Mouse (Mus musculus) intestine, embryonic 14.5 days (tissue): ENCODE results near the gene Nav1. TPM values are rescaled to one million over a fixed set of nuclear protein-coding genes. Genes with fewer than 3 reads are reported as not detected.

Experiments used
- ATAC-seq: fragments of 200-750 bp; cut with Nextera tagmentation; replicated peaks from 2 replicates; pipeline ENCODE4 v1.8.0; 2017; ENCODE audit warnings: low read depth, moderate number of reproducible peaks, moderate TSS enrichment, moderate library complexity; ENCODE audit not compliant: low FRiP score, low TSS enrichment
- DNase-seq: peaks from one replicate; pipeline ENCODE4 v3.0.0-alpha.2; 2018; ENCODE audit warnings: low spot score
- H3K27ac ChIP-seq: fragments of 300-500 bp; sonication (generic); 2 replicates; pipeline ENCODE4 v1.5.1; 2014; ENCODE audit warnings: low read depth, mild to moderate bottlenecking, control low read depth
- H3K27me3 ChIP-seq: fragments of 300-500 bp; sonication (generic); replicated peaks from 2 replicates; pipeline ENCODE4 v1.6.1; 2014; ENCODE audit warnings: low read length, control low read depth; ENCODE audit not compliant: control insufficient read depth, insufficient read depth
- H3K36me3 ChIP-seq: fragments of 300-500 bp; sonication (generic); 2 replicates; pipeline ENCODE4 v1.6.1; 2014; ENCODE audit warnings: low read length, control low read depth; ENCODE audit not compliant: control insufficient read depth, insufficient read depth
- H3K4me1 ChIP-seq: fragments of 300-500 bp; sonication (generic); replicated peaks from 2 replicates; pipeline ENCODE4 v1.6.1; 2014; ENCODE audit warnings: low read length, control low read depth, mixed read lengths; ENCODE audit not compliant: control insufficient read depth, insufficient read depth
- H3K4me2 ChIP-seq: fragments of 300-500 bp; sonication (generic); 2 replicates; pipeline ENCODE4 v1.6.1; 2014; ENCODE audit warnings: low read length
- H3K4me3 ChIP-seq: fragments of 300-500 bp; sonication (generic); 2 replicates; pipeline ENCODE4 v1.5.1; 2014; ENCODE audit warnings: low read depth, low read length, control low read depth, mixed read lengths
- H3K9ac ChIP-seq: fragments of 300-500 bp; sonication (generic); 2 replicates; pipeline ENCODE4 v1.6.1; 2014; ENCODE audit warnings: mild to moderate bottlenecking, low read length
- H3K9me3 ChIP-seq: fragments of 300-500 bp; sonication (generic); 2 replicates; pipeline ENCODE4 v1.6.1; 2016; ENCODE audit warnings: low read length, control low read depth; ENCODE audit not compliant: control insufficient read depth
- WGBS: fragments of 180-500 bp; shearing (Covaris S2); extraction: QIAGEN DNeasy Blood & Tissue Kit; methylation state at CpG from one replicate; pipeline ENCODE4 v1.1.7; 2014; 5-methylcytosine and 5-hydroxymethylcytosine counted together
- polyA plus RNA-seq: library from polyadenylated mRNA; unstranded; fragments of >200 nt; fragmentation: Nextera tagmentation; extraction: Ambion mirVana; gene quantifications from 2 replicates; pipeline ENCODE4 v1.2.1, GENCODE M21; 2014

The Nav1 gene
- polyA plus RNA-seq, 1 experiment from 2014 or later, result 21.2 TPM

GRCm38 (mm10) chr1:135426645-135427044, 180.4 kb downstream of the Nav1 start:
- H3K27me3 ChIP-seq, result no peaks in the 10 kb centered on the region
- DNase-seq (no peak), ATAC-seq (no peak)
- no peaks in the 10 kb centered on the region for H3K9me3 ChIP-seq
- no peak overlapping the region for H3K27ac ChIP-seq
- peaks cover 15% of the 10 kb centered on the region for H3K4me1 ChIP-seq
- no peak overlapping the region for H3K4me2 ChIP-seq
- no peak overlapping the region for H3K4me3 ChIP-seq
- WGBS, result 97% methylated on average over 10 of the region's 10 CpGs
- peaks cover 42% of the 10 kb centered on the region for H3K36me3 ChIP-seq
- H3K9ac ChIP-seq, result no peak overlapping the region

DNA sequence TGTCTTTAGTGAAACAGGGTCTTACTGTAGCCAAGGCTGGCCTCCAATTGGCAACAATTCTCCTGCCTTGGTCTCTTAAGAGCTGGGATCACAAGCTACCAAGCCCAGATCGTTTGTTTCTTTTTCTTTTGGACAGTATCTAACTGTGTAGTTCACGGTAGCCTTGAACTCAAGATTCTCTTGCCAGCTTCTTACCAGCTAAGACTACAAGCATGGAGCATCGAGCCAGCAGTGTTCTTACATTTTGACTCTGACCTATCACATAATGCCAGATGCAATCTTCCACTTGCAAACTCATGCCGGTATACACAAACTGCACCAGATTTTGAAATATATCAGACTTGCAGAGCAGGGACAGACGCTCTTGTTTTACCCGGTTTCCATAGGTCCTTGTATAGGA, 184.3 kb downstream of the Nav1 start:
- H3K27ac ChIP-seq, result no peak overlapping the region
- no peak overlapping the region for H3K9ac ChIP-seq
- no peak for DNase-seq
- H3K4me2 ChIP-seq, result no peak overlapping the region
- peaks cover 2% of the 10 kb centered on the region for H3K4me1 ChIP-seq
- ATAC-seq, result no peak
- WGBS, result 93% methylated on average over 6 of the region's 6 CpGs
- H3K27me3 ChIP-seq, result no peaks in the 10 kb centered on the region
- H3K9me3 ChIP-seq, result no peaks in the 10 kb centered on the region
- H3K4me3 ChIP-seq, result no peak overlapping the region
- H3K36me3 ChIP-seq, result peaks cover 70% of the 10 kb centered on the region

GRCm38 (mm10) chr1:135413996-135414395, 193.1 kb downstream of the Nav1 start:
- no peak for DNase-seq
- no peak for ATAC-seq
- no peak overlapping the region for H3K4me2 ChIP-seq
- no peak overlapping the region for H3K4me3 ChIP-seq
- no peak overlapping the region for H3K9ac ChIP-seq
- H3K27ac ChIP-seq, result no peak overlapping the region
- peaks cover 97% of the 10 kb centered on the region for H3K36me3 ChIP-seq
- H3K27me3 ChIP-seq, result no peaks in the 10 kb centered on the region
- H3K9me3 ChIP-seq, result no peaks in the 10 kb centered on the region
- H3K4me1 ChIP-seq, result no peaks in the 10 kb centered on the region

DNA sequence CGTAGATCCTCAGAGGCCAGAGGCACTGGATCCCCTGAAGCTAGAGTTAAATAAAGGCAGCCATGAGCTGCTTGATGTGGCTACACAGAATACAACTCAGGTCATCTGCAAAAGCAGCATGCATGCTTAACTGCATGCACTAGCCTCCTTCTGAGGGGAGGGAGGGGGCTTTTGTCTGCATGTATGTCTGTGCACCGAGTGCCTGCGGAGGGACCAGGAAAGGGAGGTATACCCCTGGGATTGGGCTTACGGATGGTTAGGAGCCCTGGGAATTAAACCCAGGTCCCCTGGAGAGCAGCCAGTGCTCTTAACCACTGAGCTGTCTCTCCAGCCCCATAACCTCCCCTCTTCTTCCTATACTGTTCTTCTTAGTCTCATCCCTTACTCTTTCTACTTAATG, 195.0 kb downstream of the Nav1 start:
- DNase-seq (no peak), ATAC-seq (no peak)
- Histone ChIP-seq H3K27ac (no peak overlapping the region), H3K27me3 (no peaks in the 10 kb centered on the region), H3K4me3 (no peak overlapping the region), H3K4me2 (no peak overlapping the region), H3K4me1 (no peaks in the 10 kb centered on the region), H3K9me3 (no peaks in the 10 kb centered on the region), H3K9ac (no peak overlapping the region), H3K36me3 (peaks cover 97% of the 10 kb centered on the region)
- WGBS, result 85% methylated on average over 4 of the region's 4 CpGs

DNA sequence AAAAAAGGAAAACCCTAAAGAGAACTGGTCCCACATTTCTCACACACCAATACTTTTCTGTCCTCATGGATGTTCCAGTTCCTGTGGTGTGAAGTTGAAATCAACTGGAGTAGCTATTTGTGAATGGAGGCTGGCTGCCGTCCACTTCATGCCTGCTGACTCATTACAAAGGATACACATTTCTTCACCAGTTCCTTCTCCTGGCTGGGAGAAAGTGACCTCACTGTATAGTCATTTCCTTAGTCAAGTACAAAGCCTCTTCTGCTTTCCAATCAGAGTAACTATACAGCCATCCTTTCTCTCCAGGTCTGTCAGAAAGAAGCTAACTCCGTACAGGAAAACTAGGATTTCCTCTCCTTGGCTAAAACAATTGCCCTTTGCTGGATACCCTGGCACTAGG, 196.1 kb downstream of the Nav1 start:
- Histone ChIP-seq H3K27me3 (no peaks in the 10 kb centered on the region), H3K4me2 (no peak overlapping the region), H3K9ac (no peak overlapping the region), H3K36me3 (peaks cover 97% of the 10 kb centered on the region), H3K4me1 (no peaks in the 10 kb centered on the region), H3K4me3 (no peak overlapping the region), H3K9me3 (no peaks in the 10 kb centered on the region), H3K27ac (no peak overlapping the region)
- 70% methylated on average over 2 of the region's 2 CpGs for WGBS
- no peak for ATAC-seq
- no peak for DNase-seq

DNA sequence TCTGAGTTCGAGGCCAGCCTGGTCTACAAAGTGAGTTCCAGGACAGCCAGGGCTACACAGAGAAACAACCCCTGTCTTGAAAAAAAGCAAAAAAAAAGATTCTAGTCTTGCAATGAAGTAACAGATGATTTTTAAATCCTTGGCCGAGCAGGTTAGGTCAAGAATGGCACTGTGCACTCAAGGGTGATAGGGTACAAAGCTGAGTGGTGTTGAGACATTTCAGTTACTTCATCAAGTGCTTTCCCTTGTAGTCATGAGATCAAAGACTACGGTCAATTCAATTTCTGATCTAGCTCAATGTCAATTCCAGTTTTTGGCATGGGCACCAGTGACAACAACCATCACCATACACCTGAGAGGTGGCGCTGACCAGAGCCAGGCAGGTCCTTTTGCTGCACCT, 198.1 kb downstream of the Nav1 start:
- Histone ChIP-seq H3K27ac (no peak overlapping the region), H3K27me3 (no peaks in the 10 kb centered on the region), H3K36me3 (peaks cover 97% of the 10 kb centered on the region), H3K9me3 (no peaks in the 10 kb centered on the region), H3K4me2 (no peak overlapping the region), H3K4me1 (no peaks in the 10 kb centered on the region), H3K9ac (no peak overlapping the region), H3K4me3 (no peak overlapping the region)
- no peak for ATAC-seq
- DNase-seq, result no peak
- 97% methylated on average over 4 of the region's 4 CpGs for WGBS

DNA sequence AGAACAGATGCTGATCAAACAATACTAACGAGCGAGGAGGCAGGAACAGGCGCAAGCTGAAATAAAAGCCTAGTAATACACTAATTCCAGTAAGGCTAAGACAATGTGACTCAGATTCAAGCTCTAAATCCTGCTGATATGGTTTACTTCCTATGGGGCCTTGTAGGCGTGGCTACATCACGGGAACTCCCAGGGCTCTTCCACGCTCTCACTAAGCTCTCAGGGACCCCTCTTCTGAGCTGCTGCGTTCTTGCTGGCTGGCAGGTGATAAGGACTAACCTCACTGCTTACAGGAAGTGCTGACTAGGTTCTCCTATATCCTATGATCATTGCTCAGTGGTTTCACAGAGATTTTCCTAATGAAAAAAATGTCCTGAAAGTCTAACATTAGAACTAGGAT, 201.7 kb downstream of the Nav1 start:
- H3K4me1 ChIP-seq, result no peaks in the 10 kb centered on the region
- peaks cover 99% of the 10 kb centered on the region for H3K36me3 ChIP-seq
- H3K9ac ChIP-seq, result no peak overlapping the region
- no peak overlapping the region for H3K27ac ChIP-seq
- H3K4me2 ChIP-seq, result no peak overlapping the region
- H3K9me3 ChIP-seq, result no peaks in the 10 kb centered on the region
- H3K4me3 ChIP-seq, result no peak overlapping the region
- no peaks in the 10 kb centered on the region for H3K27me3 ChIP-seq
- 81% methylated on average over 7 of the region's 7 CpGs for WGBS
- DNase-seq, result no peak
- ATAC-seq, result no peak

DNA sequence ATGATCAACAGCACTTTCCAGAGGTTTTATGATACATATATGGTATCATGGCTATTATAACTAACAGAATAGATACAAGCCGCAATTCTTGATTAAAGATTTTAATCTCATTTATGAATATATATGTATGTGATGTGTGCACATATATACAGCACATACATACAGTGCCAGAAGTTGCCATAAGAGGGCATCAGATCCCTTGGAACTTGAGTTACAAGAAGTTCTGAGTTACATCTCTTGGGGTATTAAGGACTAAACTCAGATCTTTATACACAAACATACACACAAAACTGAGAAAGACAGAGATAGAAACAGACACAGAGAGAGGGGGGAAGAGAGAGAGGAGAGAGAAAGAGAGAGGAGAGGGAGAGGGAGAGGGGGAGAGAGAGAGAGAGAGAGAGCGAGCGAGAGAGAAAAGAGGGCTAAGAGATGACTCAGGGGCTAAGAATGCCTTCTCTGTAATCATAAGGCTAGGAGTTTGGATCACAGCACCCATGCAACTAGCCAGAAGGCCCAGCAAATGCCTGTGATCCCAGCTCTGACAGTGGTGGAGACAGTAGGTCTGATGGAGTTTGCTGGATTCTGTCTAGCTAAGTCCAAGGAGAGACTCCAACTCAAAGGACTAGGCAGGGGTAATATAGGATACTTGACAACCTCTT, 205.5 kb downstream of the Nav1 start:
- Histone ChIP-seq H3K4me2 (no peak overlapping the region), H3K4me3 (no peak overlapping the region), H3K9me3 (no peaks in the 10 kb centered on the region), H3K27ac (no peak overlapping the region), H3K27me3 (no peaks in the 10 kb centered on the region), H3K4me1 (no peaks in the 10 kb centered on the region), H3K9ac (no peak overlapping the region), H3K36me3 (peaks cover 95% of the 10 kb centered on the region)
- 100% methylated on average over 3 of the region's 3 CpGs for WGBS
- ATAC-seq, result no peak
- DNase-seq, result no peak

DNA sequence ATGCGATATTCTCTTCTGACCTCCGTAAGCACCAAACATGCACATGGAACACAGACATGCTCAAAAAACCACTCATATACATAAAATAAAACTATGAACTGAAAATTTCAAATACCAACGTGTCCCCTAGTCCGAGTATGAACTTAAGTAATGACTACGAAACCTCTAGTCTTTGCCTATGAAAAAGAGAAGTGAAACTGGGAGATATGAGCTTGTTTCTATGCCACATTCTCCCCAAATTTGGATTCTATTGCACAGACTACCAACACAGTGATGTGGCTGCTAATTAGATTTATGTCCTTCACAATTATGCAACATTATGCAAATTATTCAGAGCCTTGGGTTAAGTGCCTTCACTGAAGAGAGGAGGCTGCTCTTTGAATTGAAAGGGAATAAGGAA, 207.6 kb downstream of the Nav1 start:
- Histone ChIP-seq H3K9me3 (no peaks in the 10 kb centered on the region), H3K27me3 (no peaks in the 10 kb centered on the region), H3K4me2 (no peak overlapping the region), H3K36me3 (peaks cover 93% of the 10 kb centered on the region), H3K4me3 (no peak overlapping the region), H3K9ac (no peak overlapping the region), H3K4me1 (no peaks in the 10 kb centered on the region), H3K27ac (no peak overlapping the region)
- DNase-seq (no peak), ATAC-seq (no peak)
- WGBS, result 93% methylated on average over 5 of the region's 5 CpGs
